Mouse (Mus musculus) thymus, postnatal 14 days (tissue): ENCODE measurements around the gene Pate4.
"Not testable (repeated sequence)": the region's sequence is repeated elsewhere in the genome, so short reads cannot be mapped to it uniquely, and the experiment has no call there.

Source experiments
- DNase-seq: peaks from one replicate; pipeline ENCODE4 v3.0.0; 2021

Gene Pate4

GRCm38 (mm10) chr9:35611841-35612240 is at the start of gene Pate4:
Gene Pate4, minus strand, starts transcription at chr9:35611941.
- DNase-seq: no peak

- DNase-seq: no peak
Observed at GRCm38 (mm10) chr9:35648102-35648501, 36.4 kb upstream of the Pate4 start, which contains the start of gene Pate3. Gene Pate3, minus strand, starts transcription at chr9:35648202.

GRCm38 (mm10) chr9:35632981-35633380 is 21.2 kb upstream of the Pate4 start:
- DNase-seq: no peak

GRCm38 (mm10) chr9:35616784-35617183 is 5.0 kb upstream of the Pate4 start:
- DNase-seq: not testable (repeated sequence)

- no peak for DNase-seq
Observed at GRCm38 (mm10) chr9:35614005-35614404, 2.3 kb upstream of the Pate4 start.

GRCm38 (mm10) chr9:35607647-35608405 is 3.9 kb downstream of the Pate4 start:
- no peak for DNase-seq

GRCm38 (mm10) chr9:35592903-35593302 is 18.8 kb downstream of the Pate4 start:
- no peak for DNase-seq

GRCm38 (mm10) chr9:35587674-35588073 is 24.1 kb downstream of the Pate4 start:
- no peak for DNase-seq

- no peak for DNase-seq
Observed at GRCm38 (mm10) chr9:35574416-35574815, 37.3 kb downstream of the Pate4 start.

GRCm38 (mm10) chr9:35570663-35571062 is 41.1 kb downstream of the Pate4 start:
- DNase-seq: no peak

GRCm38 (mm10) chr9:35569571-35570534 is 41.9 kb downstream of the Pate4 start, which contains the start of the genes Pate2 and Hyls1:
Gene Pate2, plus strand, starts transcription at chr9:35570284.
Gene Hyls1, minus strand, starts transcription at chr9:35570398.
- peak; percentile 95 for DNase-seq

GRCm38 (mm10) chr9:35567995-35568394 is 43.7 kb downstream of the Pate4 start:
- DNase-seq: no peak

GRCm38 (mm10) chr9:35564536-35565240 is 47.1 kb downstream of the Pate4 start:
- DNase-seq: no peak

- DNase-seq: no peak
Observed at GRCm38 (mm10) chr9:35561583-35561982, 50.2 kb downstream of the Pate4 start.

GRCm38 (mm10) chr9:35561076-35561475 is 50.7 kb downstream of the Pate4 start:
- DNase-seq: no peak

- DNase-seq: peak; percentile 88
Observed at GRCm38 (mm10) chr9:35559009-35559890, 52.5 kb downstream of the Pate4 start.

GRCm38 (mm10) chr9:35558257-35559008 is 53.3 kb downstream of the Pate4 start, which contains the start of the genes Ddx25 and Pus3:
Gene Ddx25, minus strand, starts transcription at chr9:35558528.
Gene Pus3, plus strand, starts transcription at chr9:35558595.
- peak; percentile 57 for DNase-seq
